Mouse (Mus musculus) bone marrow macrophage, adult 2 months (primary cell): Measurements from ENCODE around the gene Gm19402.

Experiments used
- CTCF ChIP-seq: IDR thresholded peaks from 2 replicates; pipeline ENCODE4 v1.5.1; 2012; ENCODE audit warnings: low read depth, mild to moderate bottlenecking, low read length, moderate library complexity
- POLR2A ChIP-seq: IDR thresholded peaks from 2 replicates; pipeline ENCODE4 v1.6.1; 2012; ENCODE audit warnings: mild to moderate bottlenecking, low read depth, low read length, borderline replicate concordance

- no peak for TF ChIP-seq CTCF
- no peak for TF ChIP-seq POLR2A
Measured at GRCm38 (mm10) chr10:77724855-77725254, 34.3 kb upstream of the Gm19402 start.
